Mouse (Mus musculus): ENCODE data around the gene Ak9. TPM values are rescaled to one million over a fixed set of nuclear protein-coding genes. Genes with fewer than 3 reads are reported as not detected.

The Ak9 gene
- polyA plus RNA-seq (2011; ENCODE audit: insufficient read depth, insufficient read length, low replicate concordance, missing spikeins): 0.22 TPM in 1 of 2 replicates, not detected in the other

DNA sequence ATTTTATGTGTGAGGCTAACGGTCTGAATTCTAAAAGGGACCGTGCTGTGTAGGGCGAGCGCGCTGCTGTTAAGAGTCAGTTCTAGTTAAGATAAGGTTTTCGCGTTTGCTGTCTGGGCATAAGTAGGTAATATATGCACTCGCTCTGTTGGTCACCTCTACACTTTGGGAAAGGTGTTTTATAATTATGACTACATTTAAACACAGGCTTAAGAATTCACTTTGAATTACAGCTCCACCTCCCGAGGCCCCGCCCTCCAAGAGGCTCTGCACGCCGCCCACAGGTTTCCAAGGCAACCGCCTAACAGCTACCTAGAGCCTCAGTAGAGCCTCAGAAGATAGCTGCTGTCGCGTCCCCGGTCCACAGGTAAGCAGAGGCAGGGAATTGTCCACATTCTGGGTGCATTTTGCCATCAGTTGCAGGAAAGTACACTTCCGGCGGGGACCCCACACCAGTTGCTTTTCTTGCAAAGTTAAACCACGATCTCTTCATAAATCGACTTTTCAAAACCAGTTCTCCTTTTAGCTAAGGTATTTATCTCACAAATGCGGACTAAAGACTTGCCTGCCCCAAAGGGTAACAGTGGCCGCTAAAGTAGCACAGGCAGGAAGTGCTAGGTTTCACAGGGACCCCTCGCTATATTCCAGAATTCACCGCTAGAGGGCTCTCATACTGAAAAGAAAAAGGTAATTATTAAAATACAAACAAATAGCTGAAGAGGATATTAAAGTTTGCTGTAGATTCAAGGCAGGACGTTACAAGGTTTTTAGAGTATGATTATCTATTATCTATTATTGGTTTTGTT, at the start of gene Ak9:
TSS of gene Ak9 (plus strand) at position 342 of the 806 bp plus-strand sequence.
- under 1% methylated on average over 25 of the region's 25 CpGs for WGBS
- TF ChIP-seq POLR2A (IDR thresholded peaks at IDR 0.05; ENCODE audit: borderline replicate concordance, control insufficient read depth, low read depth, low read length) (no peak), CTCF (IDR thresholded peaks at IDR 0.05; ENCODE audit: control insufficient read depth, insufficient read depth, low read length) (peak; percentile 26; the same call in 1 of the 2 replicates)
- peak within 1 kb of the TSS; percentile 97 for H3K4me3 ChIP-seq (replicated peaks; ENCODE audit: control insufficient read depth, low read depth, low read length)

DNA sequence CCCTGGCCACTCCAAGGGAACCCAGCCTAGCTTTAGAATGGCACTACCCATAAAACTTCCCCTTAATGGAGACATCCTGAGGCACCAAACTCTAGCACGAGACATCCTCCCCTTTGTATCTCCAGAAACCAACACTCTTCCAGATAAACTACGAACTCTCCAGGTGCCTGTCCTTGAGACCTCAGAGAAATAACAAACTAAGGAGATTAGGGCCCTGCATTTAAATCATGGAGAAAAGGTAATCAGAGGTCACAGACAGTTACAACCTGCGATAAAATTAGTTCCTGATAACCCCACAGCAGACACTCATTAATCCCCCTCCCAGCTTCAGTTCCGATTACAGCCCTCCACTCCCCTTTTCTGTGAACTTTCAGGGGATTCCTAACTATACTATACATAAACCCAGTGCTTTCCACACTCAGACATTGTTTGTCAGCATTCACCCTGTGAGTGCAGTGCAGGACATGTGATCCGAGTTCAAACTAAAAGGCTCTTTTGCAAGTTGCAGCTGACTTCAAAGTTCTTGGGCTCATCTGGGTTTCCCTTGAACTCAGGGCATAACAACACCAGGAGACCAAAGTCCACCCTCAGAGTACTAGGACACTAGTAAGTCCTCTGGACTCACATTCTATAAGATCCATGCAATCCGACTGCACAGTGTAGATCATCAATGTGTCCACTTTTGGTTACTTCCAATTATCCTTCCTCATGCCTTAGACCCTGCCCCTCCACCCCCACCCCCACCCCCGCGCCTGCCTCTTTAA, 43.4 kb upstream of the Ak9 start:
- no peak overlapping the region for H3K4me3 ChIP-seq (replicated peaks; ENCODE audit: control insufficient read depth, low read depth, low read length)
- H3K4me1 ChIP-seq (ENCODE audit: control insufficient read depth, insufficient read depth, low read length): no peaks in the 10 kb centered on the region
- WGBS: 68% methylated on average over 8 of the region's 8 CpGs
- no peak for TF ChIP-seq CTCF (IDR thresholded peaks at IDR 0.05; ENCODE audit: control insufficient read depth, insufficient read depth, low read length)
- no peak overlapping the region for H3K27ac ChIP-seq (ENCODE audit: control insufficient read depth, insufficient read depth, low read depth, low read length, poor library complexity)

More for the DNA sequence above, at the start of gene Ak9:
- H3K27ac ChIP-seq (ENCODE audit: control insufficient read depth, insufficient read depth, low read depth, low read length, poor library complexity): peak within 1 kb of the TSS; percentile 93
- H3K4me1 ChIP-seq (ENCODE audit: control insufficient read depth, insufficient read depth, low read length): no peaks in the 10 kb centered on the region; the same call in 1 of the 2 replicates

DNA sequence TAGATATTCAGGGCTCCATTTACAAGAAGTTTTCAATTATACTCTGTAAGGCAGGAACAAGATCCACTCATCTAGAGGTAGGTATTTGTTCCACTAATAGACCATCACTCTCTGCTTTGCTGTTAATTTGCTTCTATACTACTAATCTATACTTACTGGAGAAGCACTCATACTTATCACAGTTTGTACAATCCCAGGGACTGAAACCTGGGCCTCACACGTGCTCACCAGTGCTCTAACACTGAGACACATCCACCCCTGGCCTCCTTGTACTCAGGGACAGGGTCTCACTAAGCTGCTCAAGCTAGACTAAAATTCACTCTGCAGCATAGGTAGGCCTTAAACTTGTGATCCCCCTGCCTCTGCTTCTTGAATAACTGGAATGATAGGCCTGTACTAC, 42.6 kb upstream of the Ak9 start:
- TF ChIP-seq POLR2A (IDR thresholded peaks at IDR 0.05; ENCODE audit: borderline replicate concordance, control insufficient read depth, low read depth, low read length): no peak
- TF ChIP-seq CTCF (IDR thresholded peaks at IDR 0.05; ENCODE audit: control insufficient read depth, insufficient read depth, low read length): no peak
- Histone ChIP-seq H3K4me3 (replicated peaks; ENCODE audit: control insufficient read depth, low read depth, low read length) (no peak overlapping the region), H3K27ac (ENCODE audit: control insufficient read depth, insufficient read depth, low read depth, low read length, poor library complexity) (no peak overlapping the region), H3K4me1 (ENCODE audit: control insufficient read depth, insufficient read depth, low read length) (no peaks in the 10 kb centered on the region)
- WGBS: 67% methylated on average over 1 of the region's 1 CpGs

DNA sequence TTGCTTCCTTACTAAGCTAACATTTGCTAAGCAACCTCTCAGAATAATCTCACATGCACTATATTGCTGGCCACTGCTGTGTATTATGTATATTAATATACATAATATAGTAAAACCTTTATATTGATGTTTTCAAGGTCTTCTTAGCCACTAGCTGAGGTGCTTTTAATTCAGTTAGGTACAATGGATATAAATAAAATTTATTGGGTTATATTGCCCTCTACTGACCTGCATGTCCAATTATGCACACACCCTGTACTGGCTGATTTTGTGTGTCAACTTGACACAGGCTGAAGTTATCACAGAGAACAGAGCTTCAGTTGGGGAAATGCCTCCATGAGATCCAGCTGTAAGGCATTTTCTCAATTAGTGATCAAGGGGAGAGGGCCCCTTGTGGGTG, 41.9 kb upstream of the Ak9 start:
- no peaks in the 10 kb centered on the region for H3K4me1 ChIP-seq (ENCODE audit: control insufficient read depth, insufficient read depth, low read length)
- H3K27ac ChIP-seq (ENCODE audit: control insufficient read depth, insufficient read depth, low read depth, low read length, poor library complexity): no peak overlapping the region
- TF ChIP-seq CTCF (IDR thresholded peaks at IDR 0.05; ENCODE audit: control insufficient read depth, insufficient read depth, low read length) (no peak), POLR2A (IDR thresholded peaks at IDR 0.05; ENCODE audit: borderline replicate concordance, control insufficient read depth, low read depth, low read length) (no peak)
- no peak overlapping the region for H3K4me3 ChIP-seq (replicated peaks; ENCODE audit: control insufficient read depth, low read depth, low read length)

DNA sequence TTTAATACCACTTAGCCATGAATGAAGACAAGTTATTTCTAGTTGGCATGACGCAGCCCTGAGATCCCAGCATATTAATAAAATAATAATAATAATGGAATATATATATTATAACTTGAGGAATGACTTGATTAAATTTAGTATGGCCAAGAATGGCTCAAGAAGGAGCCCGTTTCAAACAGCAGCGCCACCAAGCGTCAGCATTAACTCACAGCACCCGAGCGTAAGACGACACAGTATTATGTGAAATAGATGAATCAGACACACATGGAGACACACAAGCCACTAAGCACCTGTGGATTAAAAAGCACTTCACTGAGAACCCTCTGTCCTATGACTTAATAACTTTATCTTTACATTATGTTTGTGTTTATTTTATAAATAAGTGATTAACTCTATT, 31.9 kb upstream of the Ak9 start:
- WGBS: 83% methylated on average over 7 of the region's 7 CpGs
- Histone ChIP-seq H3K27ac (ENCODE audit: control insufficient read depth, insufficient read depth, low read depth, low read length, poor library complexity) (no peak overlapping the region), H3K4me1 (ENCODE audit: control insufficient read depth, insufficient read depth, low read length) (no peaks in the 10 kb centered on the region), H3K4me3 (replicated peaks; ENCODE audit: control insufficient read depth, low read depth, low read length) (no peak overlapping the region)
- no peak for TF ChIP-seq POLR2A (IDR thresholded peaks at IDR 0.05; ENCODE audit: borderline replicate concordance, control insufficient read depth, low read depth, low read length)
- peak; percentile 29; the same call in 1 of the 2 replicates for TF ChIP-seq CTCF (IDR thresholded peaks at IDR 0.05; ENCODE audit: control insufficient read depth, insufficient read depth, low read length)

DNA sequence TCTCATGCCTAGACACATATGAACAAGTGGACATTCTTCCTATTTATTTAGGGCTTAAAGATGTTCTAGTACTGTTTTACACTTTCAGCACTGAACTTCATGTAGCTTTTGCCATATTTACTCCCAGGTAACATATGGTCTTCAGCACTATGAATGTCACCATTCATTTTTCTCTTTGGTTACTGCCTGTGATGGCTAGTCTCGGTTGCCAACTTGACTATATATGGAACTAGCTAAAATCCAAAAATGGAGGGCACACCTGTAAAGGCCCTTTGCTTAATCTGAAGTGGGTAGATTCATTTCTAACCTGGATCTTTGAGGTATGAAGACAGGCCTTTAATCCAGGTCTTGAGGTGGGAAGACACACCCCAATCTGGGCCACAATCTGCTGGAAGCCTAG, 28.9 kb upstream of the Ak9 start:
- TF ChIP-seq CTCF (IDR thresholded peaks at IDR 0.05; ENCODE audit: control insufficient read depth, insufficient read depth, low read length) (no peak), POLR2A (IDR thresholded peaks at IDR 0.05; ENCODE audit: borderline replicate concordance, control insufficient read depth, low read depth, low read length) (no peak)
- no peak overlapping the region for H3K27ac ChIP-seq (ENCODE audit: control insufficient read depth, insufficient read depth, low read depth, low read length, poor library complexity)
- WGBS: 82% methylated on average over 1 of the region's 1 CpGs
- no peaks in the 10 kb centered on the region for H3K4me1 ChIP-seq (ENCODE audit: control insufficient read depth, insufficient read depth, low read length)
- no peak overlapping the region for H3K4me3 ChIP-seq (replicated peaks; ENCODE audit: control insufficient read depth, low read depth, low read length)

DNA sequence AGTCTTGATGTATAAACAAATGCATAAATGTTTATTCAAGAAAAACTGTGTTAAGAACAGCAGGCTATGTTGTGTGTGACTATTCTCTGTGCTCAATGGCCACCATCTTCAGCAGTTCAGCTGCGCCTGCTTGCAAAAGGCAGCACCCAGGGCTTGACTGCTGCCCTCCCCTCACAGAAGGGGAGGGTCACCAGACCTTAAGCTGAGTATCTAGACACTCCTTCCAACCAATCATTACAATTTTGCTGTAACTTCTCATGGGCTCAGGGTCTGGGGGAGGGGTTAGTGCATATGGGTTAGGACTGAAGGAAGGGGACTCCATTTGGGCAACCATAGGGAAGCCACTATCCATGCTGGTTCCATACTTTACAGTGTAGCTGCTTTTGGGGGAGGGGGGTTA, 25.0 kb upstream of the Ak9 start:
- Histone ChIP-seq H3K27ac (ENCODE audit: control insufficient read depth, insufficient read depth, low read depth, low read length, poor library complexity) (no peak overlapping the region), H3K4me3 (replicated peaks; ENCODE audit: control insufficient read depth, low read depth, low read length) (no peak overlapping the region), H3K4me1 (ENCODE audit: control insufficient read depth, insufficient read depth, low read length) (no peaks in the 10 kb centered on the region; the same call in 1 of the 2 replicates)
- 91% methylated on average over 1 of the region's 1 CpGs for WGBS
- no peak for TF ChIP-seq POLR2A (IDR thresholded peaks at IDR 0.05; ENCODE audit: borderline replicate concordance, control insufficient read depth, low read depth, low read length)
- no peak for TF ChIP-seq CTCF (IDR thresholded peaks at IDR 0.05; ENCODE audit: control insufficient read depth, insufficient read depth, low read length)

DNA sequence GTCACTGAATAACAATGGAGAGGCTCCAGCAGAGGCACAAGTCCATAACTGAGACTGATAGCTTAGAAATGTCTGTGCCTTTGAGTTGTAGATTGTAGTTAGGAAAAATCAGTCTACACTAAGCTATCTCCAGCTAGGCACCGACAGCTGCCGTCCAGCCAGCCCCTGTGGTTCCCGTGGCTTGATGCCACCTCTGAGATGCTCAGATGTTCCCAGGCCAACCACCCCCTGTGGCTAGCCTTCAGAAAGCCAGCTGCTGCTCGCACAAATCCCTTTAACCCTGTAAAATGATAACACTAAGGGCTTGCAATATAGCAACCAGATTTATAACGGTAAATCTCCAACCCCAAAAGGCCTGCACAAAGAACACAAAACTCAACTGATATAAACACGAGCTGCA, 23.6 kb upstream of the Ak9 start:
- Histone ChIP-seq H3K27ac (ENCODE audit: control insufficient read depth, insufficient read depth, low read depth, low read length, poor library complexity) (no peak overlapping the region), H3K4me3 (replicated peaks; ENCODE audit: control insufficient read depth, low read depth, low read length) (no peak overlapping the region), H3K4me1 (ENCODE audit: control insufficient read depth, insufficient read depth, low read length) (no peaks in the 10 kb centered on the region; the same call in 1 of the 2 replicates)
- TF ChIP-seq CTCF (IDR thresholded peaks at IDR 0.05; ENCODE audit: control insufficient read depth, insufficient read depth, low read length): no peak
- TF ChIP-seq POLR2A (IDR thresholded peaks at IDR 0.05; ENCODE audit: borderline replicate concordance, control insufficient read depth, low read depth, low read length): no peak
- 63% methylated on average over 6 of the region's 6 CpGs for WGBS

All from bone marrow, adult 2 months (tissue).